Mouse (Mus musculus): ENCODE measurements at regions not wholly inside any gene's neighbourhood (a gene's known extent, or its start where the extent isn't known, plus 50 kb on each side); places are given as distances from the start of the nearest gene placed in this dataset.

DNA sequence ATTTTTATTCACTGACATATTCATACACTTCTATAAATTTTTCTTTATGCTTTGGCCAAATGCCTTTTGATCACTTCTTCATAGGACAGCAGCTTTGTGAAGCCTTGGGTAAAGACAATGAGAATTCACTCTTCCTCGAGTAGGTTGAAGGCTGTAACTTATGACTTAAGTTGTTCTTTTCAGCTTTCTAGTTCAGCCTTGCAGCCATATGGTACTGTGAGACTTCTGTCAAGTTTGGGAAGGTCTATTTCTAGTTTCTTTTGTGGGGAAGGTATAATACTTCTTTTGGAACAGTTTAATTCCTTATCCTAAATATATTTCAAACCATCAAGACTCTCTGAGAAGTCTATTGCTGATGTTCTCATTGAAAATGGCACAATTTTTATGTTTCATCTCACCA is 2413.6 kb upstream of the Gm7489 start:
- TF ChIP-seq CTCF (IDR thresholded peaks at IDR 0.05; ENCODE audit: control insufficient read depth, insufficient read depth, insufficient replicate concordance, low read depth, low read length) (no peak), POLR2A (IDR thresholded peaks at IDR 0.05; ENCODE audit: control insufficient read depth, low read depth, low read length) (no peak)

All from testis, adult 2 months (tissue).